Mouse (Mus musculus) erythroblast, embryonic 14.5 days (primary cell): Measurements from ENCODE around the gene Gm10382.

Experiments used
- GATA1 ChIP-seq: IDR thresholded peaks from 2 replicates; pipeline ENCODE4 v1.6.1; 2012; ENCODE audit warnings: low read length, inconsistent platforms, mixed read lengths
- TAL1 ChIP-seq: IDR thresholded peaks from 3 replicates; pipeline ENCODE4 v1.6.1; 2012; ENCODE audit warnings: low read length, inconsistent platforms, mixed read lengths

GRCm38 (mm10) chr5:125352781-125353294 lies 36.3 kb upstream of the Gm10382 start:
- no peak for TF ChIP-seq GATA1
- no peak for TF ChIP-seq TAL1
